Mouse (Mus musculus) thymus, adult 2 months (tissue): ENCODE measurements around the gene Rbms1. TPM values are rescaled to one million over a fixed set of nuclear protein-coding genes. Genes with fewer than 3 reads are reported as not detected.

Experiments used
- DNase-seq: peaks from one replicate; pipeline ENCODE4 v3.0.0; 2021
- H3K27ac ChIP-seq: fragments of 200-500 bp; 2 replicates; pipeline ENCODE4 v1.5.1; 2012; ENCODE audit warnings: low read length, control low read depth; ENCODE audit not compliant: control insufficient read depth, insufficient read depth
- H3K27me3 ChIP-seq: fragments of 200-500 bp; 2 replicates; pipeline ENCODE4 v1.6.1; 2012; ENCODE audit warnings: mild to moderate bottlenecking, low read length, moderate library complexity, mixed read lengths; ENCODE audit not compliant: control insufficient read depth, insufficient read depth
- H3K36me3 ChIP-seq: fragments of 200-500 bp; 2 replicates; pipeline ENCODE4 v1.6.1; 2012; ENCODE audit warnings: mild to moderate bottlenecking, low read length, moderate library complexity; ENCODE audit not compliant: control insufficient read depth, insufficient read depth
- H3K4me1 ChIP-seq: fragments of 200-500 bp; replicated peaks from 2 replicates; pipeline ENCODE4 v1.6.1; 2012; ENCODE audit warnings: low read length; ENCODE audit not compliant: control insufficient read depth, insufficient read depth
- H3K4me3 ChIP-seq: fragments of 200-500 bp; 2 replicates; pipeline ENCODE4 v1.5.1; 2012; ENCODE audit warnings: mild to moderate bottlenecking, low read length, control low read depth, moderate library complexity; ENCODE audit not compliant: control insufficient read depth, insufficient read depth
- CTCF ChIP-seq: fragments of 200-500 bp; IDR thresholded peaks from 2 replicates; pipeline ENCODE4 v1.5.1; 2012; ENCODE audit warnings: mild to moderate bottlenecking, control low read depth, low read length, moderate library complexity, borderline replicate concordance; ENCODE audit not compliant: control insufficient read depth, poor library complexity, insufficient read depth; ENCODE audit errors: extremely low read depth
- POLR2A ChIP-seq: fragments of 200-500 bp; IDR thresholded peaks from 2 replicates; pipeline ENCODE4 v1.6.1; 2012; ENCODE audit warnings: mild to moderate bottlenecking, low read length, control low read depth, moderate library complexity; ENCODE audit not compliant: control insufficient read depth, poor library complexity, insufficient read depth; ENCODE audit errors: extremely low read depth
- WGBS: fragments of 180-500 bp; shearing (Covaris S2); methylation state at CpG from one replicate; pipeline ENCODE4 v1.1.7; 2018; 5-methylcytosine and 5-hydroxymethylcytosine counted together
- polyA plus RNA-seq: library from polyadenylated mRNA; depleted of rRNA; stranded (reverse); fragments of >200 nt; gene quantifications from 2 replicates; pipeline ENCODE4 v1.2.3, GENCODE M21; 2012

Rbms1 gene
- polyA plus RNA-seq, 1 experiment = 151 TPM

DNA sequence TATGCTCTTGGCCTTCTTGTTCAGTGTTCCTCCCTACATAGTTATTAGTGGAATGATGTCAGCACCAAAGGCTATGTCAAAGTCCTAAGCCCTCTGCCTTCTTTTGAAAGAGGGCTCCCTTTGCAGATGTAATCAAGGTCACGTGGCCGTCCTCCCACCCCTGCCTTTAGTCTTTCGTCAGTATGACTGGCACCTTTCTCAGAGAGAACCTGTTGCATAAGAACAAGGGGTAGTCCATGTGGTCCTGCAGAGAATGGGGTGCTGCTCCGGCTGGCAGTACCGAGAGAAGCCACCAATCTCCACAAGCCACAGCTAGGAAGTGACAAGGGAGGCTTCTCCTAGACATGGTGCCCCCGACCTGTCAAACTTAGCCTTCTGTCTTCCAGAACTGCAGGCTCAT lies 154.2 kb downstream of the Rbms1 start:
- no peak overlapping the region for H3K27ac ChIP-seq
- H3K27me3 ChIP-seq = no peaks in the 10 kb centered on the region
- TF ChIP-seq POLR2A (no peak), CTCF (no peak)
- DNase-seq = no peak
- H3K4me3 ChIP-seq = no peak overlapping the region
- no peaks in the 10 kb centered on the region for H3K36me3 ChIP-seq
- peaks cover 17% of the 10 kb centered on the region for H3K4me1 ChIP-seq
- 95% methylated on average over 6 of the region's 6 CpGs for WGBS

DNA sequence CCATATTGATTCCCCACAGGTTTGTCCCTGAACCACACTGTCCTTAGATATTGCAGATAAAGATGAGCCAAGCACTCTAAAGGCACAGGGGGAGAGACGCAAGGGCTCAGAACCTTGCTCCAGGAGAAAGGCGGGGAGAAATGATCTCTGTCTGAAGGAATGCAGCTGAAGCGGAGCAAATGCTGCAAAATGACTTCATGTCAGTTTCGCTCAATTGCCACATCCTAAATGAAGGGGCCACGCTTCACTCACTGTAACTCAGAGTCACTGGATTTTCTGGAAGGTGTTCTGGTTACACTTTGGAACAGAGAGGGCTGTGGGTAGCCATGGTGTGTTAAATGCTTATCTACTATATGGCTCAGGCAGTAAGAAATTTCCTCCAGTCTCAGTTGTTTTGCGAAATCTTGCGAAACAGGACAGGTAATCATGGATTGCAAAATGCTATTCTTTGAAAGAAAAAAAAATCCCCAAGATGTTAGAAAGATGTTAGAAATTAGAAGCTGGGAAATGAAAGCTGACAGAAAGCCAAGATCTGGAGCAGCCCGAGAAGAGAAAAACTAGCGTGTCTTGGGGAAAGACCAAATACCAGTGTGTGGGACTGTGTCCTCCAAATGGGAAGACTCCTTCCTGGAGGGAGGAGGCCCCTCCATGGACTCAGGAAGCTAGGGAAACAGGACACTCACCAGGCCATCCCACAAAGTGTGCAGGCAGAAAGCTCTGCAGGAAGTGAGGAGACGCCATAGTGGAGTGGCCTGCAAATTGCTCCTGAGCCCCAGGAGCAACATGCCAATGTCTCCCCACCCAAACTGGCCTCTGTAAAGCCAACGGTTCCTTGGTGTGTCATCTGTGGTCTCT lies 155.4 kb downstream of the Rbms1 start:
- Histone ChIP-seq H3K27ac (no peak overlapping the region; the same call in 1 of the 2 replicates), H3K4me1 (peaks cover 19% of the 10 kb centered on the region)
- DNase-seq = no peak

GRCm38 (mm10) chr2:60804763-60805162 lies 158.2 kb downstream of the Rbms1 start:
- no peak for TF ChIP-seq POLR2A
- TF ChIP-seq CTCF = no peak
- Histone ChIP-seq H3K4me3 (no peak overlapping the region), H3K27me3 (no peaks in the 10 kb centered on the region), H3K4me1 (peaks cover 12% of the 10 kb centered on the region), H3K27ac (no peak overlapping the region), H3K36me3 (no peaks in the 10 kb centered on the region)
- WGBS = 92% methylated on average over 7 of the region's 7 CpGs
- no peak for DNase-seq

More for the DNA sequence above, 155.4 kb downstream of the Rbms1 start:
- Histone ChIP-seq H3K27me3 (no peaks in the 10 kb centered on the region), H3K4me3 (no peak overlapping the region), H3K36me3 (no peaks in the 10 kb centered on the region)
- no peak for TF ChIP-seq CTCF
- no peak for TF ChIP-seq POLR2A
- 91% methylated on average over 11 of the region's 11 CpGs for WGBS

GRCm38 (mm10) chr2:60803377-60803776 lies 159.6 kb downstream of the Rbms1 start:
- Histone ChIP-seq H3K4me3 (no peak overlapping the region), H3K36me3 (no peaks in the 10 kb centered on the region), H3K4me1 (peaks cover 2% of the 10 kb centered on the region; the same call in 1 of the 2 replicates), H3K27me3 (no peaks in the 10 kb centered on the region), H3K27ac (no peak overlapping the region)
- DNase-seq = no peak
- TF ChIP-seq CTCF = no peak
- TF ChIP-seq POLR2A = no peak
- WGBS = 91% methylated on average over 6 of the region's 6 CpGs

DNA sequence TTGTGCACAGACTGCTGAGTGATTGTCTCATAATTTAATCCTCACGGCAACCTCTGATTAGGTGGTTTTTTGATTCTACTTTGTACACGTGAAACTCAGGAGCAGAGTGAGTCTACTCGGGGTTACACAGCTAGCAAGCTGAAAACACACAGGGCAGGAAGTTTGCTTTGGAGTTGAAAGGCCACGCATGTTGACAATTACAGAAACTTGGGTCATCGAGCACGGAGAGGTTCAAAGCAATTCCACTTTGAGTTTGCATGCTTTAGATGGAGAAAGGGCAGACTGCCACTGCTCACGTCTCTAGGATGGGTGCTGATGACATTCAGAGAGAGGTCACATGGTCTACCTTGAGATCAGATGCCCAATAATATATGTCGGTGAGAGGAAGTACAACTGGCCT lies 160.2 kb downstream of the Rbms1 start:
- H3K4me1 ChIP-seq = peaks cover 2% of the 10 kb centered on the region; the same call in 1 of the 2 replicates
- no peak overlapping the region for H3K27ac ChIP-seq
- no peaks in the 10 kb centered on the region for H3K27me3 ChIP-seq
- H3K36me3 ChIP-seq = no peaks in the 10 kb centered on the region
- TF ChIP-seq CTCF (no peak), POLR2A (no peak)
- no peak overlapping the region for H3K4me3 ChIP-seq
- DNase-seq = no peak
- 77% methylated on average over 8 of the region's 8 CpGs for WGBS

DNA sequence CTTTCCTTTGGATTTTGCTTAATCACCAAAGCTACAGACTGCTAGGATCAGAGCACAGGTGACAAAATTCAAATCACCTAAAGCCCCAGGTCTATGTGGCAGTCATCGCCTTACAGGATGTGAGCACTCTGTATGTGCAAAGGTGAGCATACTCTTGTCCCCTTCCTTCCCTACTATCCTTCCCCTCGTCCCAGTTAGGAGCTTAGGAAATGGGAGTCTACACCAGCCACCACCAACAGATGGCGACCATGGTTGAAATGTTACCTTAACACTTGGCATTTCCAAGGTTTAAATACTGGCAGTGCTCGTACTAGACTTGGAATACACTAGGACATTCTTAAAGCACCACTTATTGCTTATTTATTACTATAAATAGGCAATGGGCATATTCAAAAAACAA lies 160.8 kb downstream of the Rbms1 start:
- no peak overlapping the region for H3K27ac ChIP-seq
- DNase-seq = no peak
- no peaks in the 10 kb centered on the region; the same call in 1 of the 2 replicates for H3K36me3 ChIP-seq
- WGBS = 79% methylated on average over 4 of the region's 4 CpGs
- H3K27me3 ChIP-seq = no peaks in the 10 kb centered on the region
- TF ChIP-seq CTCF = no peak
- no peak for TF ChIP-seq POLR2A
- no peak overlapping the region for H3K4me3 ChIP-seq
- H3K4me1 ChIP-seq = peaks cover 2% of the 10 kb centered on the region; the same call in 1 of the 2 replicates
